Mouse (Mus musculus) heart, postnatal 0 days (tissue): Measurements from ENCODE around the gene Galntl6. TPM values are rescaled to one million over a fixed set of nuclear protein-coding genes. Genes with fewer than 3 reads are reported as not detected.

Experiments used
- ATAC-seq: fragments of 200-750 bp; cut with Nextera tagmentation; 2 replicates; pipeline ENCODE4 v1.8.0; 2017; ENCODE audit warnings: low read depth, moderate number of reproducible peaks, moderate library complexity; ENCODE audit not compliant: insufficient read depth
- DNase-seq: peaks from one replicate; pipeline ENCODE4 v3.0.0-alpha.2; 2016; ENCODE audit warnings: low spot score
- H3K27ac ChIP-seq: fragments of 300-500 bp; sonication (generic); 2 replicates; pipeline ENCODE4 v1.5.1; 2014; ENCODE audit warnings: low read depth, mild to moderate bottlenecking
- H3K27me3 ChIP-seq: fragments of 300-500 bp; sonication (generic); 2 replicates; pipeline ENCODE4 v1.6.1; 2014; ENCODE audit warnings: low read length, mixed read lengths; ENCODE audit not compliant: control insufficient read depth, insufficient read depth
- H3K36me3 ChIP-seq: fragments of 300-500 bp; sonication (generic); replicated peaks from 2 replicates; pipeline ENCODE4 v1.6.1; 2014; ENCODE audit warnings: low read length, mixed read lengths; ENCODE audit not compliant: control insufficient read depth, insufficient read depth
- H3K4me1 ChIP-seq: fragments of 300-500 bp; sonication (generic); 2 replicates; pipeline ENCODE4 v1.6.1; 2014; ENCODE audit warnings: antibody characterized with exemption; ENCODE audit not compliant: control insufficient read depth, insufficient read depth
- H3K4me2 ChIP-seq: fragments of 300-500 bp; sonication (generic); 2 replicates; pipeline ENCODE4 v1.6.1; 2014; ENCODE audit warnings: low read depth, mild to moderate bottlenecking, low read length, moderate library complexity
- H3K4me3 ChIP-seq: fragments of 300-500 bp; sonication (generic); 2 replicates; pipeline ENCODE4 v1.5.1; 2014; ENCODE audit warnings: low read depth, low read length
- H3K9ac ChIP-seq: fragments of 300-500 bp; sonication (generic); replicated peaks from 2 replicates; pipeline ENCODE4 v1.6.1; 2014; ENCODE audit warnings: low read depth, low read length, mixed read lengths
- H3K9me3 ChIP-seq: fragments of 300-500 bp; sonication (generic); replicated peaks from 2 replicates; pipeline ENCODE4 v1.6.1; 2016; ENCODE audit warnings: low read length; ENCODE audit not compliant: control insufficient read depth
- CTCF ChIP-seq: IDR thresholded peaks from 2 replicates; pipeline ENCODE4 v1.5.1; 2016; ENCODE audit warnings: antibody characterized with exemption, control low read depth, low read depth
- EP300 ChIP-seq: IDR thresholded peaks from 2 replicates; pipeline ENCODE4 v1.6.1; 2016; ENCODE audit warnings: antibody characterized with exemption, low read depth
- WGBS: fragments of 180-500 bp; shearing (Covaris S2); extraction: QIAGEN DNeasy Blood & Tissue Kit; methylation state at CpG from one replicate; pipeline ENCODE4 v1.1.7; 2014; 5-methylcytosine and 5-hydroxymethylcytosine counted together
- polyA plus RNA-seq: library from polyadenylated mRNA; unstranded; fragments of >200 nt; fragmentation: Nextera tagmentation; extraction: Ambion mirVana; gene quantifications from 2 replicates; pipeline ENCODE4 v1.2.1, GENCODE M21; 2015
- total RNA-seq: library from RNA; depleted of rRNA; stranded (reverse); fragments of >200 nt; gene quantifications from 2 replicates; pipeline ENCODE4 v1.2.3, GENCODE M21; 2014; ENCODE audit warnings: low replicate concordance

Gene Galntl6
- total and polyA plus RNA-seq, 2 experiments from 2014 or later = not detected

GRCm38 (mm10) chr8:58604751-58605150 is 307.7 kb downstream of the Galntl6 start:
- Histone ChIP-seq H3K4me3 (no peak overlapping the region), H3K4me2 (no peak overlapping the region), H3K9ac (no peak overlapping the region), H3K9me3 (no peaks in the 10 kb centered on the region), H3K27me3 (no peaks in the 10 kb centered on the region), H3K36me3 (no peaks in the 10 kb centered on the region), H3K27ac (no peak overlapping the region), H3K4me1 (no peaks in the 10 kb centered on the region)
- 69% methylated on average over 4 of the region's 4 CpGs for WGBS
- no peak for TF ChIP-seq EP300
- TF ChIP-seq CTCF = no peak
- DNase-seq (no peak), ATAC-seq (no peak)

GRCm38 (mm10) chr8:58597834-58598233 is 314.6 kb downstream of the Galntl6 start:
- no peak overlapping the region for H3K4me2 ChIP-seq
- ATAC-seq (no peak), DNase-seq (no peak)
- no peaks in the 10 kb centered on the region for H3K27me3 ChIP-seq
- no peaks in the 10 kb centered on the region for H3K36me3 ChIP-seq
- H3K9me3 ChIP-seq = no peaks in the 10 kb centered on the region
- TF ChIP-seq CTCF = no peak
- no peak overlapping the region for H3K9ac ChIP-seq
- H3K4me1 ChIP-seq = no peaks in the 10 kb centered on the region
- H3K27ac ChIP-seq = no peak overlapping the region
- WGBS = 67% methylated on average over 6 of the region's 6 CpGs
- no peak overlapping the region for H3K4me3 ChIP-seq

DNA sequence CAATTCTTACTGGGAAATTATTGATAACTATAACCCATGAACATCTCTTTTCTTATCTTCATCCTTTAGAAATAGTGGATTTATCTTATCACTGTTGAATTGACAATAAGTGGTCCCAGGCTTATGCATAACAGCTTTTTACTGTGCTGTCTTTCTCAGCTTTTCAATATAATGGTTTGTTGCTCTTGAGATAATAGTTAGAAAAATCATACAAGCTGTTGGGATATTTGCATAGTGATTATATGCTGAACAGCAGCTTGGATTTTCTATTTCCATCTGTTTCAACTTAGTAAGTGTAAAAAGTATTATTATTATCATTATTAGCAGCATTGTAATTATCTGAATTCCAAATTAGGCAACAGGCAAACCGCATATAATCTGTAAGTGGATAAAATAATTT is 337.1 kb downstream of the Galntl6 start:
- no peak overlapping the region for H3K9ac ChIP-seq
- no peak for TF ChIP-seq CTCF
- no peak for TF ChIP-seq EP300
- H3K27me3 ChIP-seq = no peaks in the 10 kb centered on the region
- ATAC-seq = no peak
- WGBS = 75% methylated on average over 1 of the region's 1 CpGs
- no peak for DNase-seq
- H3K9me3 ChIP-seq = no peaks in the 10 kb centered on the region
- H3K4me3 ChIP-seq = no peak overlapping the region
- no peaks in the 10 kb centered on the region for H3K36me3 ChIP-seq
- no peak overlapping the region for H3K27ac ChIP-seq
- H3K4me2 ChIP-seq = no peak overlapping the region
- H3K4me1 ChIP-seq = no peaks in the 10 kb centered on the region

DNA sequence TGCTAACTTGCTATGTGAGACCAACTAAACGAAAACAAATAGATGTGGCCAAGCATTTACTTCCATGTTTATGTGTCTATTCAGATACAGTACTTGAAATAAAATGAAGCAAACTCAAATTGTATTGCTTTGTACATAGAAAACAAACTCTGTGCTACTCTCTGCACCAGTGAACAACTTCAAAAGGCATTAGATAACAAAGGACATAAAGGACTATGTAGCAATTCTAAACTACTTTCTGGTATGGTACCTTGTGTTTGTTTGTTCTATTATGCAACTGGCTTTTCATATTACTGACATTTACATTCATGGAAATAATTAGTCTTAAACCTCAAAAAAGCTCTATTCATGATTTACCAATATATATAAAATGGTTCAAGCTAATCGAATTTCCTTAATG is 344.4 kb downstream of the Galntl6 start:
- ATAC-seq (no peak), DNase-seq (no peak)
- H3K4me1 ChIP-seq = no peaks in the 10 kb centered on the region
- no peak overlapping the region for H3K9ac ChIP-seq
- 39% methylated on average over 2 of the region's 2 CpGs for WGBS
- H3K27ac ChIP-seq = no peak overlapping the region
- no peaks in the 10 kb centered on the region for H3K9me3 ChIP-seq
- no peaks in the 10 kb centered on the region for H3K36me3 ChIP-seq
- no peak for TF ChIP-seq EP300
- no peak for TF ChIP-seq CTCF
- no peak overlapping the region for H3K4me2 ChIP-seq
- no peaks in the 10 kb centered on the region for H3K27me3 ChIP-seq
- no peak overlapping the region for H3K4me3 ChIP-seq

- Histone ChIP-seq H3K27me3 (no peaks in the 10 kb centered on the region), H3K9me3 (no peaks in the 10 kb centered on the region), H3K4me2 (no peak overlapping the region), H3K4me1 (no peaks in the 10 kb centered on the region), H3K36me3 (no peaks in the 10 kb centered on the region), H3K4me3 (no peak overlapping the region), H3K9ac (no peak overlapping the region), H3K27ac (no peak overlapping the region)
- 47% methylated on average over 2 of the region's 2 CpGs for WGBS
- TF ChIP-seq EP300 (no peak), CTCF (peak; percentile 79)
- DNase-seq (peak; percentile 33), ATAC-seq (no peak)
These were observed 346.3 kb downstream of the Galntl6 start for GRCm38 (mm10) chr8:58566115-58566514.

- DNase-seq (no peak), ATAC-seq (no peak)
- Histone ChIP-seq H3K27me3 (no peaks in the 10 kb centered on the region), H3K9me3 (no peaks in the 10 kb centered on the region), H3K27ac (no peak overlapping the region), H3K4me2 (no peak overlapping the region), H3K36me3 (no peaks in the 10 kb centered on the region), H3K4me1 (no peaks in the 10 kb centered on the region), H3K4me3 (no peak overlapping the region), H3K9ac (no peak overlapping the region)
- no peak for TF ChIP-seq CTCF
- no peak for TF ChIP-seq EP300
- WGBS = 82% methylated on average over 2 of the region's 2 CpGs
These were observed 376.7 kb downstream of the Galntl6 start for GRCm38 (mm10) chr8:58535781-58536180.
